Mouse (Mus musculus): Measurements from ENCODE around the gene Slc22a18.

Gene Slc22a18

DNA sequence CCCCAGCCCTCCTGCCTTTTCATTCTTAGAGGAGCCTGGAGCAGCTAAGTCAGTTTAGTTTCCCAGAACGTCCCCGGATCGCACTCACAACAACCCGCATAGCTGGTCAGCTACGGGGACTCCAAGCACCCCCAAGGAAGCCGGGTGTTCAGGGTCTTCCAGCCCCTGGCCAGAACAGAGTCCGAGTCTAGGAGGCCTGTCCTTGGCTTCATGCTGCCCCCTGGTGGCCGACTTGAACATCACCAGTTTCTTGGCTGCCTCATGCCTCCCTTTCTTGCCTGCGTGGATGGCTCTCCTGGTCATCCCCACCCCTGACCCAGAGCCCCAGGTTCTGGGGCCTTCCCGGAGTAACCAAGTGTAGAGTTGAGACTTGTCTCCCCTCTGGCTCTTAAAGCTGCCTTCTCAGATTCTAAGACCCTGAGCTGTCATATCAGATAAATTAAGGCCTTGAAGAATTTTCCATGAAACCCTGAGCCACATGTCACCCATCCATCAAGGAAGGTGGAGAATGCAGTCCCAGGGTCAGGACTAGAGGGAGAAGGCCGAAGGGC is 9.6 kb upstream of the Slc22a18 start:
- peak; percentile 42 to 47 for DNase-seq (ENCODE audit: low spot score in 2 of 2)

DNA sequence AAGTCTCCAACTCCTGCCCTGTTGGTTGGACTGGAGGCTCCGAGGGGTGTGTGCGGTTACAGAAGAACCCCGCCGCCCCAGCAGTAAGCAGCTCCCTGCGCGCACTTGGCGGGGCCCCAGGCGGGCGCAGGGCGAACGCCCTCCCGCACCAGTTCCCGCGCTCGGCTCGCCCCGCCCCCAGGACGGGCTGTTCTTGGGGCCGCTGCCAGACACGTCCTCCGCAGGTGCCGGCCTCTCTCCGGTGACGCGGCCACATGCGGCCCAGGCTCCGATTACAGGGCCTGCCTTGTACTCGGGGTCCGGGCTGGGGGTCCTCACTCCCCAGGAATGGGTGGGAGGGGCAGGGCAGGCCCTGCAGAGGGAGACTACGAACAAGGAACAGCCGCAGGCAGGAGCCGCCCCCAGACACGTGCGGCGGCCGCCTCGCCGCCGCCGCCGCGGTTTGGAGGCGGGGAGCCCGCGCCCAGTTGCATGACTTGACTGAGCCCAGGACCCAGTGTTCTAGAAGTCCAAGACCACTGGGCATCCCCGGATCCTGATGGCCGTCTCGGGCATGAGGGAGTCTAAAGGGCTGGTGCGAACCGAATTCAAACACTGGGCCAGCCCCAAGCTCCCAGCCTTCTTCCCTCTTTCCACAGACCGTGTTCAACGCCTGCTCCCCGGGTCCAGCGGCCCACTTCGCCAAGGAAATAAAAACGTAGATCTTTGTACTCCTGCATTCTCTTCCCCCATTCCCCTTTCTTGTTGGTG is 8.6 kb upstream of the Slc22a18 start:
- no peak for DNase-seq (ENCODE audit: low spot score in 2 of 2)

DNA sequence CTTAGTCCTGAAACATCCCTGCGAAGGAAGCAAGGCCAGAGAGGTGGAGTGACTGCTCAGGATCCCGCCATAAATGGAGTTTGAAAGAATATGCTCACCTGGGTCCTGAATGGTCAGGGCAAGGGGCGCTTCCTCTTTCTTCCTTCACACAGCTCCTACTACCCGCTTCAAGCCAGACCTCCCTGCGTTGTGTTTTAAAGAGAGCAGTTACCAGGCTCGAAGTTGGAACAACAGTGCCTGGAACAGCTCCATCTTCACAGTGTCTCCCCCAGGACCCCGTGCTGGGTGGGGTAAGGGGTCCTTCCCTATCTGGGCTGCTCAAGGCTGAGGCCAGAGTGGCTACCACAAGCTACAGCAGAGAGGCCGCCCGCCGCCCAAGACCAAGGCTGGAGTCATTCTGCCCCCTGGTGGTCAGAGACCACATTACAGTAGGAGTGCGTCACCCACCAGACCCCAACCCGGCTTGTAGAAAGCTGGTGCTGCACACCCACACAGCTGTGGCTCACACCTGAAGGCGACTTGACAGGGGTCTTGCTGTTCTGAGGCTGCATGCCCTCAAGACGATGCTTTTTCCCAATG is 7.3 kb upstream of the Slc22a18 start:
- DNase-seq (ENCODE audit: low spot score in 2 of 2): peak; percentile 38 to 65

DNA sequence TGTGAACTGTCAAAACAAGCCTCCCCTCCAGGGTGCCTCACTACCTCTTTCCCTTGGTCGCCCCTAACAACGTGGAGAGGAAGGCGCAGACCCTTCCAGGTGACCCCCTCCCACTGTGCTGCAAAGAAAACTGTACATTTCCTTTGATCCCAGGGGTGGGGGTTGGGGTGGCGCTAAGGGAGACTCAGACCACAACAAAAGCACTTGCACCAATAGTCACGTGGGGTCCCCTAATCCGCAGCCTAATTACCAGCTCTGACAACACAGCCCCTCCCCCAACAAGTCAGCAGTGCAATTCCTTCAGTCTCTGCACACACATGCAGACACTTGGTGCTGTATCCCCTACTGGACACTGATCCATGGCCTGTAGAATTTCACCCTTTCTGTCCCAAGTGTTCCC is 5.8 kb upstream of the Slc22a18 start:
- no peak for DNase-seq (ENCODE audit: low spot score in 2 of 2)

DNA sequence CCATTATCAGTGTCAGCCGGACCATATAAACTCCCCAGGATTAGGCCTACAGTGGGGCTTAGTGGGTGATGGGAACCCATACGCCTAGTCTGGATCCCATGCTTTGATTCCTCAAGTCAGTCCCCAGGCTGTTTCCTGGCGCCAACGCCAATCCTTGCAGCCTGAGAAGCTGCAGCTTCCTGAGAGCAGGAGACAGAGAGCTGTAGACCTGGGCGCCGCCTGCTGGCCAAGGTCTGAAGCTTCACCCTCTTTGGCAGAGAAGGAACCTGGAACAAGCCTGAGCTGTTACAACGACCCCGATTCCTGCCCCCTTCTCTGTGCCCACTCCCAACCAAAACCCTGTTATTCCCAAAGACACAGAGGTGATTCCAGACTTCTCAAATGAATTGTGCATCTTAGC is 3.6 kb upstream of the Slc22a18 start:
- DNase-seq (ENCODE audit: low spot score in 2 of 2): peak in 1 of 2 experiments; percentile 46

DNA sequence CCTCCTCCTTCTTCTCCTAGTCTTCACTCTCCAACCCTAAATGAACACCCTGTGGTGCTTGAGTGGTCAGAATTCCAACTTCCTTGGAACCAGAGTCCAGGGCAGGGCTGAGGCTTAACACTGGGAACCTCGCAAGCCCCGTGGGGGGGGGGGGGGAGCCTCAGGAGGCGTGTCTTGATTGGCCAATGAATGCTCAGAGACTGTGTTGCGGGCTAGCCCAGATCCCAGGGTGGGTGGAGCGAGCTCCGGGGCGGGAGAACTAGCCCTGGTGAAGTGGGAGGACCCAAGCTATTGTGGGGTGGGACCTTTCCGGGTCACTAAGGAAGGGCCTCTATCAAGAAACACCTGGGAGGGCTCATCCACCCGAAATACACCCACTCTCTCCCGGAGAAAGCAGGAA is 1.3 kb downstream of the Slc22a18 start:
- no peak for DNase-seq (ENCODE audit: low spot score in 2 of 2)

DNA sequence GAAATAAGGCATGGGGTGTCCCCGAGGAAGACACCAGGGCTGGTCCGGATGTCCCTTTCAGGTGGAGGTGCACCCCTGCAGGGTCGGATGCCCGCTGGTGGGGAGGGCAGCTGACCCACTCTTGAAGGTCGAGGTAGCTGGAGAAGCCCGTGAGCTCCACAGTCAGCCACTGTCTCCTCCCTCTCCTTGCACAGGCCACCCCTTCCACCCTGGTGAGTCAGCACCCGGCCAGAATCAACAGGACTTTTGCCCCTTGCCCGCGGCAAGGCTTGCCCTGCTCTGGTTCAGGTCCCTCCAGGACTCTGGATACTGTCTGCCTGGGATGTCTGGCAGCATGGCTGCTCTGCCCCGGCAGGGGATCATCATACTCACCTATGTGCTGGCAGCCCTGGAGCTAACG is 2.3 kb downstream of the Slc22a18 start:
- no peak for DNase-seq (ENCODE audit: low spot score in 2 of 2)

DNA sequence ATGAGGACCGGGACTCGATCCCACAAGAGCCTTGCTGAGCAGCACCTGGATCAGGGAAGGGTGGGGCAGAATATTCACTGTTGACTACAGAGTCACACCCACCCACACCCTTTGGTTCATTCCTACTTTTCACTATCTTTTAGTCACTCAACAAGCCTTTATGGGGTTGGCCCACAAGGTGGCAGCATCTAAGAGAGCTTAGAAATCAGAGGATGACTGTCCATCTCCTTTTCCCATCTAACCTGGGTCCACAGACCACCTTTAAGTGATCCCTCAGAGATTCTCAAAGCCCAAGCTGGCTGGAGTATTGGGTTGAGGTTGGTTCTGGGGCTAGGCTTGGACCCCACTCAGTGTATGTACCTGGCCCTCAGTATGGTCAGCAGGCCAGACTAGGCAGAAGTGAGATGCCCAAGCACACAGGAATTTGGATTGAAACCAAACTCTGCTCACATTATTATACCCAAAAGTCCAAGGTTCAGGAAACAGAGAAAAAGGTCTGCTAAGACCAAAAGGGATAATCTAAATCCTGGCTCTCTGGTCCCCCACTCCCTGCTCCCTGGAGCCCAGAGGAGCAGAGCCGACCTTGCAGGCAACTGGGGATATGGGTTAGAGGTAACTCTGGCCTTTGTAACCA is 3.3 kb downstream of the Slc22a18 start:
- no peak for DNase-seq (ENCODE audit: low spot score in 2 of 2)

DNA sequence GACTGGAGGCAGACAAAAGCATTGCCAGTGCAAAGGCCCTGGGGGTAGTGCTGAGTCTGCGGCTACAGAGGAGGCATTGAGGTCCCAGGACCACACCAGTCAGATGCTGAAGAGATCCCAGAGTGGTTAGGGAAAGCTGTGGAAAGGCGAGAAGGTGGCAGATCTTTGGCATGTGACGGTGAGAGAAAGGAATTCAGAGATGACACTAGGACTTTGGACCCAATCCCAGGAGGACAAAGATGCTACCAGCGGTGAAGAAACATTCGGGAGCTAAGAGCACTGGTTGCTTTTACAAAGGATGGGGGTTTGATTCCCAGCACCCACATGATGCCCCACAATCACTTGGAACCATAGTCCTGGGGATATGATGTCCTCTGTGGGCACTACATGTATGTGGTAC is 4.3 kb downstream of the Slc22a18 start:
- DNase-seq (ENCODE audit: low spot score in 2 of 2): no peak

DNA sequence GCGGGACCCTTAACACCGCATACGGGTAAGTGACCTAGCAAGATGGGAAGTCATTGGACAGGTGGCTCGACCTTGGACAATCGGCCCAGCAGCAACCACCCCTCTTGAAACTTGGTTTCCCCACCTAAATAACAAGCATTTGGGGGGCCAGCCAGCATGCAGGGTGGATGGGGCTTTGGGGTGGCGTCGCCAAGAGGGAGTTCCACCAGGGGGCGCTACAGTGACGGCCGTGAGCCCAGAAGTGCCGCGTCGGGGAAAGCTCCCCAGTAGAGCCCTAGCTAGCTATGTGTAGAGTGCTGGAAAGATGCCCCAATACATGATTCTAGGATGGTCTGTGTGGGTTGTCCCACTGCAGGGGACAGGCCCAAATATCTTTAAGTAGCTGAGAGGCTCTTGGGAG is 7.0 kb downstream of the Slc22a18 start:
- peak; percentile 33 to 60 for DNase-seq (ENCODE audit: low spot score in 2 of 2)

DNA sequence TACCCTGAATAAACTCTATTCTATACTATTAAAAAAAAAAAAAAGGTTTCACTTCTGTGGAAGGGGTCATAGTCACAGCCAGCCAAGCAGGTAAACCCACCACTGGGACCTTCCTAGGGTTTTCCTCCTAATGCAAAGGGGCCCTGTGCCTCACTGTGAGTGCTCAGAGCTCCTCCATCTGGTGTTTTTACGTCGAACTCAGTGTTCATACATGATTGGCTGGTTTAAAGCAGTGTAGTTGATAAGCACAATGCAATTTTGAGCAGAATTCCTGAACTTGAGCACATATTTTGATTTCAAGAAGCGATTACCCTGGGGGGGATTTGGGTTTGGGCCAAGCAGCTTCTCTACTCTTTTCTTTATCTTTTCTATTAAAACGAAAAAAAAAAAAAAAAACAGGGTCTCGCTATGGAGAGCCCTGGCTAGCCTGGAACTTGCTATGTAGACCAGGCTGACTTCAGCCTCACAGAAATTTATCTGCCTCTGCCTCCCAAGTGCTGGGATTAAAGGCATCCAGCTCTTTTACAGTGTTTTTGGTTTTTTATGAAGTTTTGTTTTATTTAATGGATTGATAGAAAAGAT is 8.4 kb downstream of the Slc22a18 start:
- DNase-seq (ENCODE audit: low spot score in 2 of 2): no peak

DNA sequence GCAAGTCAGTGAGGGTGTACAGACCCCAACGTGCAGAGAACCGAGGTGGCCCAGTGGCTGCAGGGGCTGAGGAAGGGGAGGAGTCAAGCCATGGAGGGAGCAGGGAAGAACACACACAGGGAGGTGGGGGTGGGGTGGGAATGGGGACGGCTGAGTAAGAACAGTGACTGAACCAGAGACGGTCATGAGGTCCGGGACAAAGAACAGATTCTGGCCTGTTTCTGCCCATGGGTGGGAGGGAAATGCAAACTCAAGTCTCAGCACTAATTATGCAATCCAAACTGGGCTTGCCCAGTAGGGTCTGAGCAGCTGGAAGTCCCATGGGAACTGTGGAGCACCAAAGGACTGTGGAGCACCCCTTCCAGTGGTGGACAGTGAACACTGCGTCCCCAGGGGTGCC is 9.0 kb downstream of the Slc22a18 start:
- no peak for DNase-seq (ENCODE audit: low spot score in 2 of 2)

DNA sequence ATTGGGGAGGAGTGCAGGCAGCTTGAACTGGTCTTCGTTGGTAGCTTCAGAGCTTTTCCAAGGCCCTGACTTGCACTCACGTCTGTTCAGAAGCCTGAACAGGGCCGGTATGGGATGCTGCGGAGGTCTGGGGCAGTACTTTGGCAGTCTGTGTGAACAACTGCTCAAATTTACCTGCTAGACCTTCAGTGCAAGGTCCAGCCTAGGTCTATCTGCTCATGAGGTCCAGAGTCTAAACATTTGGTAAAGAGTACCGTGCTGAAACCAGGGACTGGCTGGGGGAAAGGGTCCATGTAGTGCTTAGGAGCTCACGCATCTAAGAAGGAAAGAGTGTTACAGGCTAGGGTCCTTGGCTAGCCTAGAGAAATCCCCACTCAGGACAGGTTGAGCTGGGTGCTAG is 16.2 kb downstream of the Slc22a18 start:
- no peak for DNase-seq (ENCODE audit: low spot score in 2 of 2)

DNA sequence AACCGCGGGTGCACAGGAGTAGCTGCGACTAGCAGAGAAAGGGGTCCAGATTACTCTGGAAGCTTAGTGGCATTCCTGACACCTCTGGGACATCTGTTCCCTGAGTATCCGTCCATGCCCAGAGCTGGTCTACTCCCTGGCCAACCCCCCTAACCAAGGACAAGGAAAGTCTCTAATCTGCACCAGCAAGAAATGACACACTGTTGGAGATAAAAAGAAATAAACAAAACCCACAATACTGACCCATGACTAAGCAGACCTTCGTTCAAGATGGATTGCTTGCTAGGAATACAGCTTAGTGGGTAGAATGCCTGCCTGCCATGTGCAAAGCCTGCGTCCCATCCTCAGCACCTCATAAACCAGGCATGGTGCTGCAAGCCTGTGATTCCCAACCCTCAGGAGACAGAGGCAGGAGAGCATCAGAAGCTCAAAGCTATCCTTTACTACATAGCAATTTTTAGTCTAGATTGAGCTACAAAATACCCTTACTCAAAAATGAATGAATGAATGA is 20.1 kb downstream of the Slc22a18 start:
- no peak for DNase-seq (ENCODE audit: low spot score in 2 of 2)

DNA sequence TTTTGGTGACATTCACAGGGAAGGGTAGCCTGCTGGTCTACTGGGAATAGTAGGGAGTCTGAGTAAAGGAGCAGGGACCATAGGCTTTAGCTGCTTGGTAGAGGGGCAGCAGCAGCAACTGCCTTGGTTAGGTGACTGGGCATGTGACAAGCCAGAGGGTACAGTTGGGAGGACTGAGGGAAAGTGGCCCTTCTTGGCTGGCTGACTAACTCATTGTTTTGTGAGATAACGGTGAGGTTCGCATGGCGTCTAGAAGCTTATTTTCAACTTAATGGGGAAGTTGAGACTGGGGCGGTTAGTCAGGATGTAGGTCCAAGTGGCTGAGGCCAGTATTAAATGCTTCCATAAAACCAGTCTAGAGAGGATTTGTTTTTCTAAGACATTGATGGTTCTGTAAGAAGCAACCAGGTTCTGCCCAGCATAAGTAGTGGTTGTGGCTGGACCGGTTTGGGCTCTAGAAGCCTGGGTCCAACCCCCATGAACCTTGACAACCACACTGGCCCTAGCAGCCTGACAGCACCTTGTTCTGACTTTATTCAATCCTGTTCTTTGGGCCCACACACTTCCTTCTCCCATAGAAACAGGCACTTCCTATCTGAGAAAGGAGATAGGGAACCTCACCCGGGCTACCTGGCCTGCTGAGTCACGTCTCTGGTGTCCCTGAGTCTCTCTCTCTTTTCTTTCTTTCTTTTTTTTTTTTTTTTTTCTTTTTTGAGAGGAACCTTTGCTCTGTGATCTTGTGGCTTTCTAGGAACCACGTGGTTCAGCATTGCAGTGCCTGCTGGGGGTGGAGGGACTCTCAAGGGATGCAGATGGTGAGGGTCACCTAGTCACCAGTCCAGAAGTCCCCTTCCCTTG is 21.8 kb downstream of the Slc22a18 start:
- DNase-seq (ENCODE audit: low spot score in 2 of 2): no peak

DNA sequence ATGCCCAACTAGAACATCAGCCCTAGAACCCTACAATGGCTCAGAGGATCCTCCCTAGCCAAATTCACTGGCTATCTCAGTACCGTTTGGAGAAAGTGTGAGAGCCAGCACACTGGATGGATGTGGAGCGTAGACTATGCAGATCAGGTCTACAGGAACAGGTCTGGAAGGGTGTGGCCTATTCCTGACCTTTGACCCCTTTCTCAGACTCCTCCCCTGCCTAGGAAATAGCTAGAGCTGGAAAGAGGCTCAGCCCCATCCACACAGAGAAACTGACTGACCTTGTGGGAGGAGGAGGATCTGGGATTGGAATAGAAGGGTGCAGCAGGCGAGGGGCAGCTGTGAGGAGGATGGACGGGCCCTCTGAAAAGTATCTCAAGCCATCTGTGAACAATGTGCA is 25.0 kb downstream of the Slc22a18 start:
- no peak for DNase-seq (ENCODE audit: low spot score in 2 of 2)

DNA sequence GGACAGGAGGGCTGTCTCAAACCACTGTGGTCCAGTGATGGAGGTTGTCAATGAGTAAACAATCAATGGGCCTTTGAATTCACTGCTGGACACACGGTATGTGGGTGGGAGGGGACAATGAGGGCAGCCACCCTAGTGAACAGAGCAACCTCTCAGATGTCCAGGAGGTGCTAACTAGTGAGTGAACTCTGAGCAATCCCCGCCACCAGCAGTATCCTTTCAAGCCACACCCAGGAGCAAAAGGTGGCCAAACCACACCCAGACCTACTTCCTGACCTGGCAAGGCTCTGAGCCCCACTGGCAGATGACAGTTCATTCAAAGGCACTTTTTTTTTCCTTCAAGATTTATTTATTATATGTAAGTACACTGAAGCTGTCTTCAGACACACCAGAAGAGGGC is 27.4 kb downstream of the Slc22a18 start:
- no peak for DNase-seq (ENCODE audit: low spot score in 2 of 2)

DNA sequence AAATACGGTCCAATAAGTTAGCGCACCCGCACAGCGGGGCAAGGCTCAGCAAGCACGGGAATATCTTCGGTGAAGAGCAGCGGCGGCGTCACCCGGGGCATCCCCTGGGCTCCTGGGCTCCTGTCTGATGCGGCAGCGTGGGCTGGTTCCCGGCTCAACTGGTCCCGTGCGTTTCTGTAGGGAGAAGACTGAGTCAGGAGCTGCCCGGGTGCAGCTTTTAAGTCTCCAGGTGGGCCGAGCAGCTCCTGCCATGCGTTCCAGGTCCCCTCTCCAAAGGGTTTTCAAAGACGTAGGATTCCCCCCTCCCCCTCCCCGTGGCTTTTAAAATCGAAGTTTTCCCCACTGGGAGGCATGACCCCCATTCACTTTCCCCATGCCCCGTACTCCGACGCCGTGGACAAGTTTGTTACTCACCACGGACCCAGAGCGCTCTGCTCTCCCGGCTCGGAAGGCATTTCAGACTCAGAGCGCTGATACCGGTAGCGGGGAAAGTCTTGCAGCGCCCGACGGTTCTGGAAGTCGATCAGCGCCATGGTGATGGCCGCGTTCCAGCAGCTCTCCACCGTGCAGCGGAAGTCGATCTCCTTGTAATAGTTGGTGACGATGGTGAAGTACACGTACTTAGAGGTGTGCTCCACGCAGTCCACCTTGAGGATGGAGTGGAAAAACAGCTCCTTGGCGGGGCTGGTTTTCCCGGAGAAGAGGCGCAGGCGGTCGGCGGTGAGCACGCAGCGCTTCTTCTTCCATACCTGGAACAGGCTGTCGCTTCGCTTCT is 28.3 kb downstream of the Slc22a18 start:
- no peak for DNase-seq (ENCODE audit: low spot score in 2 of 2)

DNA sequence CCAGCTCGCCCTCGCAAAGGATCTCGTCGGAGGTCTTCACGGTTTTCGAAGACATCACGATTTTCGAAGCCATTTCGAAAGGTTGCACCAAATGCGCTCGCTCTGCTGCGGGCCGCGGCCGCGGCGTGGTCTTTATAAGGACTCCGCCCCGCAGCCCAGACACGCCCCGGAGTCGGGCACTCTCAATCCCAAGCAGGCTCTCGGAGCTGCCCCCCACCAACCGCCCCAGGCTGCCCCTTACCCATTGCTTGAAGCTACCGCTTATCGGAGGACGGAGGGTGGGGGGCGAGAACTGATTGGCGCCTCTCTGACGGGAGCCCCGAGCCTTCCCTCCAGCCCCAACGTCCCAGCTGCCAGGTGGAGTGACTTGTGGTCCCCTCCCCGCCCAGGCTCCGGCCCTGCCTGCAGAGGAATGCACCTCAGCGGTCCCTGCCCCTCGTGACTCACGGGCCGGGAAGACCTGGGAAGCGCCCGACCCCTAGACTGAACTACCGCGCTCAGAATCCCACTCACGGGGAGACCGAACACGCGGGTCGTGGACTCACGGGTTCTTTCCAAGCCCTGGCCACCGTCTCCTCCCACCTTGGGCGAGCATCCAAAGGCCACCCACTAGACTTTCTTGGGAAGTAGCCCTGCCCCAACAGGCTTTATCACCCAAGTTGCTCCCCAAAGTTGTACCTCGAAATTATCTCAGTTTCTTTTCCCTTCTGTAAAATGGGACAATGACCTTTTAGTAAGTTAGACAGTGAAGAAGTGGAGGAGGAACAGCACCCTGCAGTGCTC is 29.1 kb downstream of the Slc22a18 start, which contains the start of gene Phlda2:
Gene Phlda2, minus strand, starts transcription at position 733 of the 783 bp plus-strand sequence.
- no peak for DNase-seq (ENCODE audit: low spot score in 2 of 2)

DNA sequence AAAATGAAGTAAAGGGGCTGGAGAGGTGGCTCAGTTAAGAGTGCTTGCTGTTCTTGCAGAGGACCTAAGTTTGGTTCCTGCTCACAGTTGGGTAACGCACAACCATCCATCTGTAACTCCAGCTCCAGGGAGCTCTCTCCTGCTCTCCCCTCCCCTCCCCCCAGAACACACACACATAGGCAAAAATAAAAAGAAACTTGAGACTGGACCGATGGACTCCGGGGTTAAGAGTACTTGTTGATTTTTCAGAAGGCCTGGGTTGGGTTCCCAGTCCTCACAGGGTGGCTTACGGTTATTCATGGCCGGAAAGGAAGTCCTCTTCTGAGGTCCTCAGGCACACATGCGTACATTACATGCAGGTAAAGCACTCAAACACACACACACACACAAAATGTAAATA is 30.4 kb downstream of the Slc22a18 start:
- no peak for DNase-seq (ENCODE audit: low spot score in 2 of 2)
